Mouse (Mus musculus) heart, adult 9 months (tissue): ENCODE results near the gene Zfp13.
"Not testable (repeated sequence)": the region's sequence is repeated elsewhere in the genome, so short reads cannot be mapped to it uniquely, and the experiment has no call there.

Experiments used
- DNase-seq, 2 experiments: peaks; one replicate each; pipeline ENCODE4 v3.0.0; 2022; ENCODE audit warnings: low spot score in 2 of 2

The Zfp13 gene

DNA sequence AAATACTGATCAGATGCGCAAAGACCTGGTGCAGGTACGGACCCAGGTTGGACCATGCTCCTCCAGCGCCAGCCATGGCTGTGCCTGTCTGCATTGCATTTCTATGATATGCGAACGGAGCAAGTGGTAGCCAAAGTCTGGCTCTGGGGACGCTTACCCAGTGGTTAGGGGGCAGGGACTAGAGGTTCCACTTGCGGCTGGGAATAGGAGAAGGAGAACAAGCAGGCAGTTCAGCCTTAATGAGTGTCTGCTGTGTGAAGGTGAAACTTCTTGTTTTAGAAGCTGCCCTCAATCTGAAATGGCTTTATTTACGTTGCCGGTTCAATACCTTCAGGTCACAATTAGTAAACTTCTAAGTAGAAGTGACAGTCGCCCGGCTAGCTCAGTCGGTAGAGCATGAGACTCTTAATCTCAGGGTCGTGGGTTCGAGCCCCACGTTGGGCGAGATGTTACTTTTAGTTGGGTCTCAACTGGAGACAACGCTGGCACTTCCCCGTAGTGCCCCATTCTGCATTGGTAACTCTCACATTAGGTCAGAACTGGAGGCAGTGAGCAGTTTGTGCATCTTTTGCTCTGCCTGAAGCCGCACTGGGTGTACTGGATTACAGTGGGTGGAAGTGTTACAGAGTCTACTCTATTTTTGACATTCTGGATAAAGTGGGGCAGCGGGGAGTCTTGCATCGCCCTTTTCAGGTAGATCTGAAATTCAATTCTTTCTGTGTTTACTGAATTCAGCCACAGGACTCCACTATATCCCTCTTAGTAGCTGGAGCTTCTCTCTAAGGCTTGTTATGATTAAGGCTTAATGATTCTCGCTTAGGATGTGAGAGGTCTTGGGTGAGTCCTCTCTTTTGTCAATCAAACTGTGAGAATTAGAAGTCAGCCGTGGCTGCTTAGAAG lies 65.4 kb downstream of the Zfp13 start:
- DNase-seq, result not testable (repeated sequence)

DNA sequence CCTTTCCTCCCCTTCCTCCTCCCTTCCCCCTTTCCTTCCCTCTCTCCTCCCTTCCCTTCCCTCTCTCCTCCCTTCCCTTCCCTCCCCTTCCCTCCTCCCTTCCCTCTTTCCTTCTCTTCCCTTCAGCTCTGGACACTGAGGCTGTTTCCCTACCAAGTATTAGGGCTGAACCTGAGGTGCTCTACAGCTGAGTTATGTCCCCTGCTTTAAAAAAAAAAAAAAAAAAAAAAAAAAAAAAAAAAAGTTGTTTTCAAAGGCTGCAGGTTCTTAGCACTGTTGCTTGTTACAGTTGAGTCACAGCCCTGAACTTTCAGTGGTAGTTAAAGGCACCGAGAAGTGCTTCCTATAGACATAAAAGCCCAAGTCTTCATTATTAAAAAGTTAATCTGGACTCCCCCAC lies 67.9 kb downstream of the Zfp13 start:
- not testable (repeated sequence) for DNase-seq
